Mouse (Mus musculus): Measurements from ENCODE around the gene Ank2.
A peak's percentile ranks its signal among the peaks of the same experiment; 100 is the strongest.

Gene Ank2

GRCm38 (mm10) chr3:127126220-127126619 lies 372.9 kb downstream of the Ank2 start:
- ATAC-seq (ENCODE audit: low TSS enrichment) = peak; percentile 5; the same call in 1 of the 2 replicates

GRCm38 (mm10) chr3:127124375-127124993 lies 374.7 kb downstream of the Ank2 start:
- no peak for ATAC-seq (ENCODE audit: low TSS enrichment)

GRCm38 (mm10) chr3:127123376-127123775 lies 375.8 kb downstream of the Ank2 start:
- ATAC-seq (ENCODE audit: low TSS enrichment) = no peak

GRCm38 (mm10) chr3:127118777-127119176 lies 380.4 kb downstream of the Ank2 start:
- peak; percentile 6; the same call in 1 of the 2 replicates for ATAC-seq (ENCODE audit: low TSS enrichment)

GRCm38 (mm10) chr3:127116226-127116625 lies 382.9 kb downstream of the Ank2 start:
- 0 out of 2 replicates have a peak, but pooled peaks have one; percentile 7 for ATAC-seq (ENCODE audit: low TSS enrichment)

- ATAC-seq (ENCODE audit: low TSS enrichment) = no peak
Measured at GRCm38 (mm10) chr3:127113238-127113637, 385.9 kb downstream of the Ank2 start.

- no peak for ATAC-seq (ENCODE audit: low TSS enrichment)
Measured at GRCm38 (mm10) chr3:127109413-127109812, 389.7 kb downstream of the Ank2 start.

- no peak for ATAC-seq (ENCODE audit: low TSS enrichment)
Measured at GRCm38 (mm10) chr3:127108481-127108880, 390.7 kb downstream of the Ank2 start.

GRCm38 (mm10) chr3:127107281-127107680 lies 391.9 kb downstream of the Ank2 start:
- peak; percentile 45; the same call in 1 of the 2 replicates for ATAC-seq (ENCODE audit: low TSS enrichment)

GRCm38 (mm10) chr3:127101326-127101725 lies 397.8 kb downstream of the Ank2 start:
- ATAC-seq (ENCODE audit: low TSS enrichment) = no peak

GRCm38 (mm10) chr3:127097745-127098144 lies 401.4 kb downstream of the Ank2 start:
- no peak for ATAC-seq (ENCODE audit: low TSS enrichment)

GRCm38 (mm10) chr3:127097106-127097505 lies 402.0 kb downstream of the Ank2 start:
- ATAC-seq (ENCODE audit: low TSS enrichment) = no peak

- ATAC-seq (ENCODE audit: low TSS enrichment) = peak; percentile 92
Measured at GRCm38 (mm10) chr3:127093631-127094030, 405.5 kb downstream of the Ank2 start.

- no peak for ATAC-seq (ENCODE audit: low TSS enrichment)
Measured at GRCm38 (mm10) chr3:127087574-127087973, 411.6 kb downstream of the Ank2 start.

- ATAC-seq (ENCODE audit: low TSS enrichment) = no peak
Measured at GRCm38 (mm10) chr3:127086834-127087506, 412.2 kb downstream of the Ank2 start.

GRCm38 (mm10) chr3:127077369-127077768 lies 421.8 kb downstream of the Ank2 start:
- no peak for ATAC-seq (ENCODE audit: low TSS enrichment)

- 0 out of 2 replicates have a peak, but pooled peaks have one; percentile 9 for ATAC-seq (ENCODE audit: low TSS enrichment)
Measured at GRCm38 (mm10) chr3:127075531-127076280, 423.4 kb downstream of the Ank2 start.

GRCm38 (mm10) chr3:127071471-127071870 lies 427.7 kb downstream of the Ank2 start:
- peak; percentile 81 for ATAC-seq (ENCODE audit: low TSS enrichment)

GRCm38 (mm10) chr3:127063654-127064386 lies 435.3 kb downstream of the Ank2 start:
- peak; percentile 79 for ATAC-seq (ENCODE audit: low TSS enrichment)

- ATAC-seq (ENCODE audit: low TSS enrichment) = peak; percentile 69
Measured at GRCm38 (mm10) chr3:127059671-127060070, 439.5 kb downstream of the Ank2 start.

GRCm38 (mm10) chr3:127041288-127041687 lies 457.9 kb downstream of the Ank2 start:
- ATAC-seq (ENCODE audit: low TSS enrichment) = peak; percentile 60; the same call in 1 of the 2 replicates

GRCm38 (mm10) chr3:127038570-127038969 lies 460.6 kb downstream of the Ank2 start:
- peak; percentile 50 for ATAC-seq (ENCODE audit: low TSS enrichment)
